Mouse (Mus musculus) liver, postnatal 0 days (tissue): Measurements from ENCODE around the gene Ifnz.

Experiments used
- CTCF ChIP-seq: sonication (generic); IDR thresholded peaks from 2 replicates; pipeline ENCODE4 v1.5.1; 2016; ENCODE audit warnings: antibody characterized with exemption, low read depth
- EP300 ChIP-seq: IDR thresholded peaks from 2 replicates; pipeline ENCODE4 v1.6.1; 2016; ENCODE audit warnings: antibody characterized with exemption, low read depth, mild to moderate bottlenecking

DNA sequence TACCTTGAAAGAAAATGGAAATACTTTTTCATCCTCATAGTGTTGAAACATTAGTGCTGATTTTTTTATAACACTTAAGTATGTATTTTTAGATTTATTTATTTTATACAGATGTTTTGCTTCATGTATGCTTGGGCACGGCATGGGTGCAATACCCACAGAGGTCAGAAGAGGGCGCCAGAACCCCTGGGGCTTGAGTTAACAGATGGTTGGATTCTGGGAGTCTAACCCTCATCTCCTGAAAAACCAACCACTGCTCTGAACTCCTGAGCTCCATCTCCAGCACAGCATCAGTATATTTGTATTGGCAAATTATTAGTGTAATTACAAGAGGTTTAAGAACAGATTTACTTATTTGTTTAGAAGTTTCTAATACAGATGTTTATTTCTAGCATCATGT, 43.5 kb upstream of the Ifnz start:
- TF ChIP-seq CTCF (peak; percentile 92), EP300 (no peak)
